Mouse (Mus musculus) midbrain, embryonic 15.5 days (tissue): ENCODE data around the gene Cfap20. TPM values are rescaled to one million over a fixed set of nuclear protein-coding genes. Genes with fewer than 3 reads are reported as not detected.
"Not testable (repeated sequence)": the region's sequence is repeated elsewhere in the genome, so short reads cannot be mapped to it uniquely, and the experiment has no call there.

Source experiments
- ATAC-seq: fragments of 200-750 bp; cut with Nextera tagmentation; replicated peaks from 2 replicates; pipeline ENCODE4 v1.8.0; 2017; ENCODE audit warnings: moderate TSS enrichment
- H3K27ac ChIP-seq: fragments of 300-500 bp; sonication (generic); 2 replicates; pipeline ENCODE4 v1.5.1; 2015; ENCODE audit warnings: mild to moderate bottlenecking, inconsistent platforms
- H3K27me3 ChIP-seq: fragments of 300-500 bp; sonication (generic); replicated peaks from 2 replicates; pipeline ENCODE4 v1.6.1; 2015; ENCODE audit warnings: inconsistent platforms
- H3K36me3 ChIP-seq: fragments of 300-500 bp; sonication (generic); replicated peaks from 2 replicates; pipeline ENCODE4 v1.6.1; 2015; ENCODE audit warnings: inconsistent platforms
- H3K4me1 ChIP-seq: fragments of 300-500 bp; sonication (generic); 2 replicates; pipeline ENCODE4 v1.6.1; 2015; ENCODE audit warnings: inconsistent platforms
- H3K4me2 ChIP-seq: fragments of 300-500 bp; sonication (generic); 2 replicates; pipeline ENCODE4 v1.6.1; 2015; ENCODE audit warnings: inconsistent platforms, mild to moderate bottlenecking, moderate library complexity
- H3K4me3 ChIP-seq: fragments of 300-500 bp; sonication (generic); 2 replicates; pipeline ENCODE4 v1.5.1; 2015; ENCODE audit warnings: mild to moderate bottlenecking, inconsistent platforms
- H3K9ac ChIP-seq: fragments of 300-500 bp; sonication (generic); 2 replicates; pipeline ENCODE4 v1.6.1; 2015; ENCODE audit warnings: mild to moderate bottlenecking, inconsistent platforms
- H3K9me3 ChIP-seq: fragments of 300-500 bp; sonication (generic); 2 replicates; pipeline ENCODE4 v1.6.1; 2016; ENCODE audit warnings: inconsistent platforms
- WGBS: fragments of 180-500 bp; shearing (Covaris S2); methylation state at CpG from one replicate; pipeline ENCODE4 v1.1.7; 2015; ENCODE audit warnings: mixed read lengths; 5-methylcytosine and 5-hydroxymethylcytosine counted together
- polyA plus RNA-seq: library from polyadenylated mRNA; unstranded; fragments of >200 nt; fragmentation: Nextera tagmentation; extraction: Ambion mirVana; gene quantifications from 2 replicates; pipeline ENCODE4 v1.2.1, GENCODE M21; 2015

Cfap20 gene
- polyA plus RNA-seq, 1 experiment from 2014 or later: 121 TPM

- H3K9me3 ChIP-seq: no peaks in the 10 kb centered on the region
- no peak overlapping the region for H3K4me3 ChIP-seq
- no peak overlapping the region for H3K9ac ChIP-seq
- ATAC-seq: no peak
- H3K4me1 ChIP-seq: no peaks in the 10 kb centered on the region
- H3K36me3 ChIP-seq: no peaks in the 10 kb centered on the region
- no peak overlapping the region for H3K4me2 ChIP-seq
- H3K27me3 ChIP-seq: no peaks in the 10 kb centered on the region
- H3K27ac ChIP-seq: no peak overlapping the region
These were observed 53.7 kb downstream of the Cfap20 start for GRCm38 (mm10) chr8:95380953-95381352.

DNA sequence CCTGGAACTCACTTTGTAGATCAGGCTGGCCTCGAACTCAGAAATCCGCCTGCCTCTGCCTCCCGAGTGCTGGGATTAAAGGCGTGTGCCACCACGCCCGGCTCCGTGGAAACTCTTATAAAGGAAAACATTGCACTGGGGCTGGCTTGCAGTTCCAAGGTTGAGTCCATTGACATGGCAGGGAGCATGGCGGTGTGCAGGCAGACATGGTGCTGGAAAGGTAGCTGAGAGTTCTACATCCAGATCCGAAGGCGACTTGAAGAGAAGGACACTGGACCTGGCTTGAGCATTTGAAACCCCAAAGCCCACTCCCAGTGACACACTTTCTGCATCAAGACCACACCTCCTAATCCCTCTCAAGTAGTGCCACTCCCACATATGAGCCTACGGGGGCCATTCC, 55.7 kb downstream of the Cfap20 start:
- not testable (repeated sequence) for H3K4me3 ChIP-seq, ATAC-seq, H3K9ac ChIP-seq, H3K4me2 ChIP-seq, H3K27ac ChIP-seq, H3K36me3 ChIP-seq, H3K27me3 ChIP-seq, H3K9me3 ChIP-seq, H3K4me1 ChIP-seq
- WGBS: 96% methylated on average over 11 of the region's 11 CpGs

DNA sequence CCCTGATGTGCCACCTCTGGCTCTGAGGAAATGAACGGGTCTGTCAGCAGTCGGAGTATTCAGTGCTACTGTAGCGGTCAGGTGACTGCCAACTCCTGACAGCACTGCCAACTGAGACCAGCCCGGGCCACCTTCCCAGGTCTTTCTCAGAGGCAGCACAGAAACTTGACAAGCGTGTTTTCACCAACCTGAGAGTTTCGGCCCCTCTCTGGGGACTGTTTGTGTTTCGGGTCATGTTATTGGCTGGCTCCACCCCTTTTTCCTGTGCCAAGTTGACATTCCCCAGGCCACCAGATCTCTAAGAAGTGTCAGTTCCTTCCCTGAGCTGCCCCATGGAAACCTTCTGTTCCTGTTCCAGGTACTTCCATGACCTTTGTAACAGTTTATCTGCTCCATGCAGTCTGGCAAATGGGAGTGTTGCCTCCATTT, 56.8 kb downstream of the Cfap20 start:
- no peaks in the 10 kb centered on the region for H3K36me3 ChIP-seq
- no peak overlapping the region for H3K27ac ChIP-seq
- no peaks in the 10 kb centered on the region for H3K9me3 ChIP-seq
- WGBS: 65% methylated on average over 7 of the region's 7 CpGs
- no peak overlapping the region for H3K9ac ChIP-seq
- no peaks in the 10 kb centered on the region for H3K27me3 ChIP-seq
- ATAC-seq: no peak
- H3K4me3 ChIP-seq: no peak overlapping the region
- no peak overlapping the region for H3K4me2 ChIP-seq
- no peaks in the 10 kb centered on the region for H3K4me1 ChIP-seq

DNA sequence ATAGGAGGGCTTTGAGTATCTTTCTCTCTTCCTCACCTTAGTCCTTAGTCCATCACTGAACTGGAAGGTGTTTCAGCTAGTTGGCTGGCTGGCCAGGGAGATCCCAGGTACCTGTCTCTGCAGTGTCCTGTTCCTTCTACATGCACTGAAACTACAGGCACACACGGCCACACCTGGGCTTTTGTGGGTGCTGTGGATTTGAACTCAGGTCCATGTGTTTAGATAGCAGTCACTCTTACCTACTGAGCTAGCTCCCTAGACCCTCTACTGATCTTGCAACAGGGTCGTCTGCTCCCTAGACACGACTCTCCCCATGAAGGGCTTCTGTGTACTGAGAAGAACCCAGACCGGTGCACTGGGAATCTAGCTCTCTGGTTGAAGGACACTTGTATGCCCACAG, 57.6 kb downstream of the Cfap20 start:
- H3K36me3 ChIP-seq: no peaks in the 10 kb centered on the region
- ATAC-seq: no peak
- no peaks in the 10 kb centered on the region for H3K4me1 ChIP-seq
- no peak overlapping the region for H3K27ac ChIP-seq
- H3K9me3 ChIP-seq: no peaks in the 10 kb centered on the region
- no peaks in the 10 kb centered on the region for H3K27me3 ChIP-seq
- no peak overlapping the region for H3K9ac ChIP-seq
- no peak overlapping the region for H3K4me2 ChIP-seq
- WGBS: 87% methylated on average over 4 of the region's 4 CpGs
- H3K4me3 ChIP-seq: no peak overlapping the region

DNA sequence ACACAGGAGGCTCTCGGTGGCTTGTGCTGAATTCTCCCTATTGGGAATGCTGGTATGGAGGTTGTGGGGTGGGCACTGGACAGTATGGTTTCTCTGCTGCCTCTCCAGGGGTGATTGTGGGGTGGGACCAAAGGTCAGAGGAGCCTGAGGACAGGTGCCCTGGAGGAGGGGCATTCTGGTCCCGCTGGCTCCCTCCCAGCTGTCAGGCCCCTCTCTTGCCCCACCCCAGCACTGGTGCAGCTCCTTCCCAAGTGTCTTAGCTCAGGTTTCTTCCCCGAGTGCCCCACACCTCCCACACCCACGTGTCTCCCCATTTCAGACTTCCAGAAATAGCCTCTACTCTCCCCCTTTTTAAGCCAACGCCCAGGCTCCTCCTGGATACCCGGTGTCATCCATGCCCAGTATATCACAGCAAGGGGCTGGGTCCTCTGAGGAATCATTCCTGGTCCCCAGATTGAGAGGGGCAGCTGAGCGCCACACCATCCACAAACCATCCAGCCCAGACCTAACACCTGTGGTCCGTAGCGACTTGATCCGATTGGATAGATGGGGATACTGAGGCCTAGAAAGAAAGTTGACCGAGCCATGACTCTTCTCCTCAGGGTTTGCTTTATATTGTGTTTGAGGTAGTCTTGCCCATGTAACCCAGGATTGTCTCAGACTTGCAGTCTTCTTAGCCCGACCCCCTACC, 58.2 kb downstream of the Cfap20 start:
- no peaks in the 10 kb centered on the region for H3K9me3 ChIP-seq
- no peaks in the 10 kb centered on the region for H3K27me3 ChIP-seq
- no peak overlapping the region for H3K27ac ChIP-seq
- no peaks in the 10 kb centered on the region for H3K4me1 ChIP-seq
- no peak overlapping the region for H3K9ac ChIP-seq
- H3K36me3 ChIP-seq: 0 out of 2 replicates have a peak, but pooled peaks cover under 1% of the 10 kb centered on the region
- 85% methylated on average over 12 of the region's 12 CpGs for WGBS
- H3K4me3 ChIP-seq: no peak overlapping the region
- ATAC-seq: no peak
- no peak overlapping the region for H3K4me2 ChIP-seq

DNA sequence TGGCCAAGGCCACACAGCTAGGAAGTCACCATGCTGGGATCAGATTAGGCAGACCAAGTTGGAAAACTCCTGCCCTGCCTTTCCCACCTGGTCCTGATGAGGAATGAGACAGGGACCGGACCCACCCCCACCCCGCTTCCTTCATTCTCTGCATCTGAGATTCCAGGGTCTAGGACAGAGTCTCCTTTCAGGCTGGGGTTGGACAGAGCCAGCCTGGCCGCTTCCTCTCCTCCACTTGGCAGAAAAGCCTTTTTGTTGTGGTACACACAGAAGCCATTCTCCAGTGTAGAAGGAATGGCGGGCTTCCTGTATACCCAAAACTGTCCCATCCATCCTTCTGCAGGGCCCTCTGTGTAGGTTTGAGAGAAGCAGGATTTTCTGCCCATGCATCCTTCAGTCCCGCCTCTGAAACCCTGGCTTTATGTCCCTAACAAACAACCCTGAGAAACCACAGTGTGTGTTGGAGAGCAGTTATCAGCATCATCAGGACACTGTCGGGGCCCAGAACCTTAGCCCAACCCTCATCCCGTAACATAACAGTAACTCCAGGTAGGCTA, 59.2 kb downstream of the Cfap20 start:
- ATAC-seq: no peak
- no peaks in the 10 kb centered on the region for H3K27me3 ChIP-seq
- H3K9me3 ChIP-seq: no peaks in the 10 kb centered on the region
- no peaks in the 10 kb centered on the region for H3K4me1 ChIP-seq
- no peak overlapping the region for H3K4me2 ChIP-seq
- H3K9ac ChIP-seq: no peak overlapping the region
- H3K27ac ChIP-seq: no peak overlapping the region
- 84% methylated on average over 7 of the region's 7 CpGs for WGBS
- peaks cover 2% of the 10 kb centered on the region; the same call in 1 of the 2 replicates for H3K36me3 ChIP-seq
- no peak overlapping the region for H3K4me3 ChIP-seq

DNA sequence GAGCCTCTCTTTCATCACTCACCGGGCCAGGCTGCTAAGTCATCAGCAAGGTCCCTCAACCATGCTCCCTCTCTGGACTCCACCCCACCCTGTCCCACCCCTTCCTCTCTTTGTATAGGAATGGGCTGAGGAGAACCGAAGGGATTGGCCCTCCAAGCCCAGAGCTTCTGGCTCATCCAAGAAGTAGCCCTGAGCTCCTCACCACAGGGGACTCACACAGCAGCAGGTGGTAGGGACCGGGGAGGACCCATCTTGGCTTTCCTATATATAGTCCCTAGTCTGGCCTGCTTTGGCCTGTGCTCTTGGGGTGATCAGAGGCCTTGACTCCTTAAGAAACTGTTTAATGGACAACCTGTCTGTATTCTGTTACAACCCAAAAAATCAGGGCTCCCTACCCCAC, 60.2 kb downstream of the Cfap20 start:
- Histone ChIP-seq H3K4me1 (no peaks in the 10 kb centered on the region), H3K27ac (no peak overlapping the region), H3K4me3 (no peak overlapping the region), H3K4me2 (no peak overlapping the region), H3K9me3 (no peaks in the 10 kb centered on the region), H3K36me3 (peaks cover 2% of the 10 kb centered on the region; the same call in 1 of the 2 replicates), H3K9ac (no peak overlapping the region), H3K27me3 (no peaks in the 10 kb centered on the region)
- ATAC-seq: no peak
- 86% methylated on average over 3 of the region's 3 CpGs for WGBS

GRCm38 (mm10) chr8:95373389-95374002, 61.2 kb downstream of the Cfap20 start:
- no peak for ATAC-seq

More at GRCm38 (mm10) chr8:95373389-95374002, 61.2 kb downstream of the Cfap20 start:
- Histone ChIP-seq H3K27ac (no peak overlapping the region), H3K4me3 (no peak overlapping the region), H3K27me3 (no peaks in the 10 kb centered on the region), H3K36me3 (peaks cover 2% of the 10 kb centered on the region; the same call in 1 of the 2 replicates), H3K9me3 (no peaks in the 10 kb centered on the region), H3K4me1 (no peaks in the 10 kb centered on the region), H3K4me2 (no peak overlapping the region), H3K9ac (no peak overlapping the region)
- WGBS: 93% methylated on average over 12 of the region's 12 CpGs

Other genes with a start within 250 kb of the Cfap20 start
- gene Kifc3, start 232.1 kb downstream of the Cfap20 start, polyA plus RNA-seq: 29.8 and 33.9 TPM in 2 replicates
- 0.57 and 0.58 TPM in 2 replicates for gene Cngb1, start 128.3 kb downstream of the Cfap20 start, polyA plus RNA-seq
- gene Tepp, start 124.3 kb downstream of the Cfap20 start, polyA plus RNA-seq: 1.8 and 2.2 TPM in 2 replicates
- gene Zfp319, start 102.9 kb downstream of the Cfap20 start, polyA plus RNA-seq: 19.0 and 19.1 TPM in 2 replicates
- 37.4 and 38.4 TPM in 2 replicates for gene Usb1, start 102.6 kb downstream of the Cfap20 start, polyA plus RNA-seq
- 18.1 and 18.7 TPM in 2 replicates for gene Mmp15, start 82.6 kb downstream of the Cfap20 start, polyA plus RNA-seq
- 9.8 and 10.2 TPM in 2 replicates for gene Csnk2a2, start 55.2 kb upstream of the Cfap20 start, polyA plus RNA-seq
- 1.2 and 1.3 TPM in 2 replicates for gene Ccdc113, start 99.2 kb upstream of the Cfap20 start, polyA plus RNA-seq
- not detected in 2 replicates for gene Prss54, start 141.5 kb upstream of the Cfap20 start, polyA plus RNA-seq
- 6.6 and 7.5 TPM in 2 replicates for gene Gins3, start 198.6 kb upstream of the Cfap20 start, polyA plus RNA-seq
- gene Ndrg4, start 242.1 kb upstream of the Cfap20 start, polyA plus RNA-seq: 379 and 386 TPM in 2 replicates